Mouse (Mus musculus) heart, embryonic 14.5 days (tissue): Measurements from ENCODE around the gene Aprt. TPM values are rescaled to one million over a fixed set of nuclear protein-coding genes. Genes with fewer than 3 reads are reported as not detected.
"Not testable (repeated sequence)": the region's sequence is repeated elsewhere in the genome, so short reads cannot be mapped to it uniquely, and the experiment has no call there.

Experiments used
- ATAC-seq: fragments of 200-750 bp; cut with Nextera tagmentation; 2 replicates; pipeline ENCODE4 v1.8.0; 2017; ENCODE audit warnings: low read depth, moderate TSS enrichment; ENCODE audit not compliant: insufficient number of reproducible peaks, insufficient read depth, low FRiP score
- H3K27ac ChIP-seq, 2 experiments: fragments of 200-500 bp in 1 of 2; fragments of 300-500 bp in 1 of 2; sonication (generic) in 1 of 2; replicated peaks in 1 of 2; 2 replicates each; pipeline ENCODE4 v1.5.1; 2012 to 2014; ENCODE audit warnings: low read depth in 2 of 2, low read length in 2 of 2, control low read depth in 1 of 2, mild to moderate bottlenecking in 1 of 2, mixed read lengths in 1 of 2; ENCODE audit not compliant: control insufficient read depth in 1 of 2, insufficient read depth in 1 of 2
- H3K27me3 ChIP-seq: fragments of 300-500 bp; sonication (generic); 2 replicates; pipeline ENCODE4 v1.6.1; 2014; ENCODE audit warnings: mild to moderate bottlenecking, low read length, control low read depth; ENCODE audit not compliant: control insufficient read depth, insufficient read depth
- H3K36me3 ChIP-seq: fragments of 300-500 bp; sonication (generic); 2 replicates; pipeline ENCODE4 v1.6.1; 2014; ENCODE audit warnings: mild to moderate bottlenecking, control low read depth, low read length, mixed read lengths; ENCODE audit not compliant: control insufficient read depth, insufficient read depth
- H3K4me1 ChIP-seq, 2 experiments: fragments of 200-500 bp in 1 of 2; fragments of 300-500 bp in 1 of 2; sonication (generic) in 1 of 2; 2 replicates each; pipeline ENCODE4 v1.6.1; 2012 to 2014; ENCODE audit warnings: low read length in 2 of 2, control low read depth in 1 of 2, mixed read lengths in 1 of 2; ENCODE audit not compliant: control insufficient read depth in 2 of 2, insufficient read depth in 2 of 2
- H3K4me2 ChIP-seq: fragments of 300-500 bp; sonication (generic); 2 replicates; pipeline ENCODE4 v1.6.1; 2014; ENCODE audit warnings: mild to moderate bottlenecking, low read length
- H3K4me3 ChIP-seq, 2 experiments: fragments of 200-500 bp in 1 of 2; fragments of 300-500 bp in 1 of 2; sonication (generic) in 1 of 2; 2 replicates each; pipeline ENCODE4 v1.5.1; 2012 to 2014; ENCODE audit warnings: low read length in 2 of 2, mild to moderate bottlenecking in 2 of 2, control low read depth in 1 of 2, low read depth in 1 of 2, moderate library complexity in 1 of 2; ENCODE audit not compliant: control insufficient read depth in 1 of 2, insufficient read depth in 1 of 2
- H3K9ac ChIP-seq: fragments of 300-500 bp; sonication (generic); 2 replicates; pipeline ENCODE4 v1.6.1; 2014; ENCODE audit warnings: mild to moderate bottlenecking, low read length
- H3K9me3 ChIP-seq: fragments of 300-500 bp; sonication (generic); 2 replicates; pipeline ENCODE4 v1.6.1; 2016; ENCODE audit warnings: low read length, control low read depth; ENCODE audit not compliant: control insufficient read depth
- WGBS: fragments of 180-500 bp; shearing (Covaris S2); extraction: QIAGEN DNeasy Blood & Tissue Kit; methylation state at CpG from one replicate; pipeline ENCODE4 v1.1.7; 2014; 5-methylcytosine and 5-hydroxymethylcytosine counted together
- polyA plus RNA-seq: library from polyadenylated mRNA; unstranded; fragments of >200 nt; fragmentation: Nextera tagmentation; extraction: Ambion mirVana; gene quantifications from 2 replicates; pipeline ENCODE4 v1.2.1, GENCODE M21; 2014

The Aprt gene
- polyA plus RNA-seq, 1 experiment from 2014 or later: 240 TPM

DNA sequence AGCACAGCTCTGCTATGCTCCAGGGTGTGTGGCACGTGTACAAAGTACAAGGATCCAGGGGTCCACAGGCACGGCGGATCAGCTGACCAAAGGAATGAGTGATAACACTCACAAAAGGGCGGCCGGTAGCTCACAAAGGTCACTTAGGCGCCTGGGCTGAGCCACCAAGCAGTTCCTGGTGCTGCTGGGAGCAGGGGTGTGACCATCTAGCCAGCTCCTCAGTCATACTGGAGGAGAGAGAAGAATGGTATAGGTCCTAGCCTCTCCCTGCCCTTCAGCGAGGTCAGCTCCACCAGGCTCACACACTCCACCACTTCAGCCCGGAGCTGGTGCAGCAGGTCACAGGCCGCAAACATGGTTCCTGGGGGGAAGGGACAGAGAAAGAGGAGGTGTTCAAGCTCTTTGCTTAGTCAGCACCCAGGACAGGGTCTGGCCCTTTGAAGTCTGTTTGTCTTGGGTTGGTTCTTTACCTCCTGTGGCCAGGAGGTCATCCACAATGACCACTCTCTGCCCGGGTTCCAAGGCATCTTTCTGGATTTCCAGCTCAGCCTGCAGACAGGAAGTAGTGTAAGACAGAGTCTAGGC is 1.9 kb downstream of the Aprt start:
- Histone ChIP-seq H3K27ac (peak overlapping the region; percentile 20 to 53; a peak in 2 of 4 replicates), H3K4me3 (0 out of 4 replicates have a peak overlapping the region, but pooled peaks of 1 of the 2 experiments have one; percentile 2), H3K4me2 (peak overlapping the region; percentile 83), H3K36me3 (peaks cover 47% of the 10 kb centered on the region), H3K4me1 (peaks cover 23 to 37% of the 10 kb centered on the region in 2 experiments), H3K9me3 (no peaks in the 10 kb centered on the region), H3K27me3 (no peaks in the 10 kb centered on the region), H3K9ac (peak overlapping the region; percentile 8; the same call in 1 of the 2 replicates)
- no peak for ATAC-seq
- WGBS: 9% methylated on average over 10 of the region's 10 CpGs

DNA sequence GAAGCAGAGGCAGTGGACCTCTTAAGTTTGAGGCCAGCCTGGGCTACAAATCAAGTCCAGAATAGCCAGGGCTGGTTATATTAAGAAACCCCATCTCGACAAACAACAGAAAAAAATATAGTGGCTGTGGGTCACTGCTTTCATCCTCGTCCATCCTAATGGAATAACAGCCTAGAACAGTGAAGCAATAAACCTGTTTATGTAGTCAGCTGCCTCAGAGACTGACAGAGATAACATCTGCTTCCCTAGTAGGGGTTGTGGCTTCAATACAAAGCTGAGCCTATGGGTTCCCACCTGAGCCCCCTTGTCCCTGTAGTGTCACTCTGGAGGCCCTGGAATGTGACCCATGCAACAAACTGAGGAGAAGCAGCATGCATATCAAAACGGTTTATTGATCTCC is 2.4 kb downstream of the Aprt start:
- Histone ChIP-seq H3K27ac (peak overlapping the region; percentile 20 to 53; a peak in 2 of 4 replicates), H3K4me1 (peaks cover 26 to 37% of the 10 kb centered on the region in 2 experiments), H3K4me3 (no peak overlapping the region), H3K4me2 (peak overlapping the region; percentile 83; the same call in 1 of the 2 replicates), H3K36me3 (peaks cover 52% of the 10 kb centered on the region), H3K9ac (peak overlapping the region; percentile 8; the same call in 1 of the 2 replicates), H3K27me3 (no peaks in the 10 kb centered on the region), H3K9me3 (no peaks in the 10 kb centered on the region)
- 38% methylated on average over 3 of the region's 3 CpGs for WGBS
- ATAC-seq: no peak

DNA sequence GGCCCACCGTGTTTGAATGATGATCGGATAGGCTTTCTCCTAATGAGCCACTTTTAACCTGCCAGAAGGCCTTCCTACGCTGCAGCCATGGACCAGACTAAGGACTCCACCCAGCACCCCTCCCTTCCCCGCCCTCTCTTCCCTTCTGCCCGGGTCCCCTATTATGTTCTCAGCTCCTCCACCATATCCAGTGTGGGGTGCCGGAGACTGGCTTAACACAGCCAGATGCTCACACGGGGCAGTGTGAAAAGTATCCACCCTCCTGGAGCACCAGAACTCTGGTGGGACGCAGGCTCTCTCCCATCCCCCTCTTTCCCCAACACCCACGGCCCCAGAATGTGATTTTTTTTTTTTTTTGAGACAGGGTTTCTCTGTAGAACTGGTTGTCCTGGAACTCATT is 3.1 kb downstream of the Aprt start:
- 69% methylated on average over 9 of the region's 9 CpGs for WGBS
- Histone ChIP-seq H3K27ac (no peak overlapping the region), H3K9me3 (no peaks in the 10 kb centered on the region), H3K36me3 (peaks cover 52% of the 10 kb centered on the region), H3K27me3 (no peaks in the 10 kb centered on the region), H3K4me1 (peaks cover 31 to 42% of the 10 kb centered on the region in 2 experiments), H3K4me3 (no peak overlapping the region), H3K9ac (no peak overlapping the region), H3K4me2 (no peak overlapping the region)
- no peak for ATAC-seq

DNA sequence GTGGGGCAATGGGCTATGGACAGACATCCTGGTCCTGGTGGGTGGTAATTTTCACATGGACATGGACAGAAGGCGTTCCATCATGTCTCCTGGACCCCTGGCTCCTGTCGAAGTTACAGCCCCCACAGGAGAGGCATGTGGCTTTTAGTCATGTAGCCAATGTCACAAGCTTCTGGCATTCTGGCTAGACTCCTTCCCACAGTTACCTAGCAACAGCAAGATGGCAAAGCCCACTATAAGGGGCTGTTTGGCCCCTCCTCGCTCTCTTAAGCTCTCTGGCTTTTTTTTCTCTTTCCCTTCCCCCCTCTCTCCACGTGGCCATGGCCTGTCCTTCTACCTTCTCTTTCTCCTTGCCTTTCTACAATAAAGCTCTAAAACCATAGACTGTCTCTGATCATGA is 3.5 kb downstream of the Aprt start:
- H3K27me3 ChIP-seq, ATAC-seq, H3K27ac ChIP-seq, H3K4me2 ChIP-seq, H3K9me3 ChIP-seq, H3K9ac ChIP-seq, H3K4me3 ChIP-seq: not testable (repeated sequence)
- WGBS: 58% methylated on average over 4 of the region's 4 CpGs
- H3K36me3 ChIP-seq: peaks cover 52% of the 10 kb centered on the region
- peaks cover 31 to 45% of the 10 kb centered on the region in 2 experiments for H3K4me1 ChIP-seq

DNA sequence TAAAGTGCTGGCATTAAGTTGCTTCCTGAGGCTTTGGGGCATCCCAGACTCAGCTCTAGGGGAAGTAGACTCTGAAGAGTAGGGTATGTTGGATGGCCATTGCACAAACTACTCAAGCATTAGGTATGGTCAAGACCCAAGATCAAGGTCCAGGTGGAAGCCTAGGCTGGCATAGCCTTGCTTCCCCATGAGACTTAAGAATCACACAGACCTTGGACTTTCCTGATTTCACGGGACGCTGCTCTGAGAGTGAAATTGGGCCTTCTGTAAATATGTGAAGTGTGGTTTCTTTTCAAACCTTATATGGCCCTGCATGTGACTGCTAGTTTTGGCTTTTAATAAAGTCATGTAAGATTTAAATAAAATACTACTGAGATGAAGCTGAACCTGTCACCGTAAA is 4.0 kb downstream of the Aprt start:
- Histone ChIP-seq H3K27ac (no peak overlapping the region), H3K4me1 (peaks cover 31 to 45% of the 10 kb centered on the region in 2 experiments), H3K27me3 (no peaks in the 10 kb centered on the region), H3K9me3 (no peaks in the 10 kb centered on the region), H3K36me3 (peaks cover 52% of the 10 kb centered on the region), H3K9ac (no peak overlapping the region), H3K4me3 (no peak overlapping the region), H3K4me2 (no peak overlapping the region)
- 90% methylated on average over 3 of the region's 3 CpGs for WGBS
- no peak for ATAC-seq

- peaks cover 31 to 43% of the 10 kb centered on the region in 2 experiments for H3K4me1 ChIP-seq
- no peak overlapping the region for H3K4me2 ChIP-seq
- ATAC-seq: no peak
- H3K36me3 ChIP-seq: peaks cover 52% of the 10 kb centered on the region
- H3K9me3 ChIP-seq: no peaks in the 10 kb centered on the region
- 92% methylated on average over 17 of the region's 17 CpGs for whole genome bisulfite sequencing
- H3K27me3 ChIP-seq: no peaks in the 10 kb centered on the region
- no peak overlapping the region for H3K4me3 ChIP-seq
- no peak overlapping the region for H3K27ac ChIP-seq
- H3K9ac ChIP-seq: no peak overlapping the region
Observed at GRCm38 (mm10) chr8:122571750-122572267, 4.9 kb downstream of the Aprt start.

GRCm38 (mm10) chr8:122571153-122571552 is 5.6 kb downstream of the Aprt start:
- no peak for ATAC-seq
- WGBS: 93% methylated on average over 11 of the region's 11 CpGs
- no peak overlapping the region for H3K4me3 ChIP-seq
- peaks cover 32 to 46% of the 10 kb centered on the region in 2 experiments for H3K4me1 ChIP-seq
- no peak overlapping the region for H3K9ac ChIP-seq
- H3K27ac ChIP-seq: no peak overlapping the region
- H3K27me3 ChIP-seq: no peaks in the 10 kb centered on the region
- no peak overlapping the region for H3K4me2 ChIP-seq
- H3K36me3 ChIP-seq: peaks cover 52% of the 10 kb centered on the region
- no peaks in the 10 kb centered on the region for H3K9me3 ChIP-seq
